Mouse (Mus musculus) neural tube, embryonic 11.5 days (tissue): ENCODE results near the gene Parvg. TPM values are rescaled to one million over a fixed set of nuclear protein-coding genes. Genes with fewer than 3 reads are reported as not detected.

ENCODE experiments used
- ATAC-seq: fragments of 200-750 bp; cut with Nextera tagmentation; 2 replicates; pipeline ENCODE4 v1.8.0; 2017; ENCODE audit warnings: moderate number of reproducible peaks, mild to moderate bottlenecking, moderate TSS enrichment, moderate library complexity; ENCODE audit not compliant: insufficient read depth, low FRiP score, low TSS enrichment
- DNase-seq: peaks from one replicate; pipeline ENCODE4 v3.0.0-alpha.2; 2015; ENCODE audit warnings: low spot score
- H3K27ac ChIP-seq: fragments of 300-500 bp; sonication (generic); 2 replicates; pipeline ENCODE4 v1.5.1; 2014; ENCODE audit warnings: low read depth, mild to moderate bottlenecking, low read length
- H3K27me3 ChIP-seq: fragments of 300-500 bp; sonication (generic); 2 replicates; pipeline ENCODE4 v1.6.1; 2014; ENCODE audit warnings: mild to moderate bottlenecking, low read length, mixed read lengths; ENCODE audit not compliant: control insufficient read depth, insufficient read depth
- H3K36me3 ChIP-seq: fragments of 300-500 bp; sonication (generic); 2 replicates; pipeline ENCODE4 v1.6.1; 2014; ENCODE audit warnings: mild to moderate bottlenecking, low read length, moderate library complexity, mixed read lengths; ENCODE audit not compliant: control insufficient read depth, insufficient read depth
- H3K4me1 ChIP-seq: fragments of 300-500 bp; sonication (generic); 2 replicates; pipeline ENCODE4 v1.6.1; 2014; ENCODE audit warnings: low read length, mixed read lengths; ENCODE audit not compliant: control insufficient read depth, insufficient read depth
- H3K4me2 ChIP-seq: fragments of 300-500 bp; sonication (generic); 2 replicates; pipeline ENCODE4 v1.6.1; 2014; ENCODE audit warnings: low read depth, mild to moderate bottlenecking, moderate library complexity
- H3K4me3 ChIP-seq: fragments of 300-500 bp; sonication (generic); 2 replicates; pipeline ENCODE4 v1.5.1; 2014; ENCODE audit warnings: low read depth, low read length
- H3K9ac ChIP-seq: fragments of 300-500 bp; sonication (generic); 2 replicates; pipeline ENCODE4 v1.6.1; 2014; ENCODE audit warnings: mild to moderate bottlenecking, low read length
- H3K9me3 ChIP-seq: fragments of 300-500 bp; sonication (generic); 2 replicates; pipeline ENCODE4 v1.6.1; 2016; ENCODE audit warnings: low read length; ENCODE audit not compliant: control insufficient read depth
- WGBS: fragments of 180-500 bp; shearing (Covaris S2); extraction: QIAGEN DNeasy Blood & Tissue Kit; methylation state at CpG from one replicate; pipeline ENCODE4 v1.1.7; 2014; 5-methylcytosine and 5-hydroxymethylcytosine counted together
- polyA plus RNA-seq: library from polyadenylated mRNA; unstranded; fragments of >200 nt; fragmentation: Nextera tagmentation; extraction: Ambion mirVana; gene quantifications from 2 replicates; pipeline ENCODE4 v1.2.1, GENCODE M21; 2014

The Parvg gene
- polyA plus RNA-seq, 1 experiment from 2014 or later, result 0.78 TPM

DNA sequence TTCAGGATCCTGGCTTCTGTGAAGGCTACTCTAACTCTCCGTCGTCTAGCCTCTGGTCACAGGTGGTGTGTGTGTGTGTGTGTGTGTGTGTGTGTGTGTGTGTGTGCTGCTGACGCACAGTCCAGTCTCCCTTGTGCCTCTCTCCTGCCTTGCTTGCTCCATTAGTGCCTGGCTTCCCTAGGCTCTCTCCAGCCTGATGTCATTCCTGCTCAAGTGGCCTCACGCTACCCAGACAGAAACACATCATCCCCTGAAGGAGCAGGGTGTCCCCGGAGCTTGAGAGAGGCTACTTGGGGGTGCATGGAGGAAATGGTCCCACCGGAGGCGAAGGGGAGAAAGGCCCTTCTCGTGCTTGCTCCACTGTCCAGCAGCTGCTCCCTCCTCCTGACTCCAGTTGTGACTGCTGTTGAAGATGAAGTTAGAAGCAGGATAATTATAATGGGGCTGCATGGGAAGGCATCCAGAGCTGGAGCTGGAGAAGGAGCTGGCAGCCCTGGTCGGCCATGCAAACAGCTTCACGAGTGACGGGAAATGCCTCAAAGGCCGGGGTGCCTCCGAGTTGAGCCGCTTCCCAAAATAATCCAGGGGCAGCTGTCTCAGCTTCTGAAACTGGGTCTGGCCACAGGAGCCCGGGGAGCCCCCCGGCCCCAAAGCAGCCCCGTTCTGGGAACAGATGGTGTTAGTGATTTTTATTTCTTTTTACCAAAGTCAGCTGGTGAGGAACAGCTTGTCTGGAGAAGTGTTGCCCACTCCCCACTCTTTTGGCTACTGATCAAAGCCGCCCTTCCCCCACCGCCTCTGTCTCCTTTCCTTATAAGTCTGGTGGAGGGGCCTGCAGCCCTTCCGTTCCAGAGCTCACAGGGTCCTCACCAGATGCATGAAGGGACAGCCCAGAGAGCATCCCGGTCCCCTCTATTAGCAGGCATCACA, 28.4 kb downstream of the Parvg start:
- peak; percentile 15 for DNase-seq
- H3K4me1 ChIP-seq, result peaks cover 6% of the 10 kb centered on the region
- no peak overlapping the region for H3K9ac ChIP-seq
- H3K36me3 ChIP-seq, result no peaks in the 10 kb centered on the region
- no peak for ATAC-seq
- H3K4me2 ChIP-seq, result no peak overlapping the region
- 67% methylated on average over 21 of the region's 21 CpGs for WGBS
- H3K27me3 ChIP-seq, result no peaks in the 10 kb centered on the region
- no peak overlapping the region for H3K4me3 ChIP-seq
- no peak overlapping the region for H3K27ac ChIP-seq
- H3K9me3 ChIP-seq, result no peaks in the 10 kb centered on the region

DNA sequence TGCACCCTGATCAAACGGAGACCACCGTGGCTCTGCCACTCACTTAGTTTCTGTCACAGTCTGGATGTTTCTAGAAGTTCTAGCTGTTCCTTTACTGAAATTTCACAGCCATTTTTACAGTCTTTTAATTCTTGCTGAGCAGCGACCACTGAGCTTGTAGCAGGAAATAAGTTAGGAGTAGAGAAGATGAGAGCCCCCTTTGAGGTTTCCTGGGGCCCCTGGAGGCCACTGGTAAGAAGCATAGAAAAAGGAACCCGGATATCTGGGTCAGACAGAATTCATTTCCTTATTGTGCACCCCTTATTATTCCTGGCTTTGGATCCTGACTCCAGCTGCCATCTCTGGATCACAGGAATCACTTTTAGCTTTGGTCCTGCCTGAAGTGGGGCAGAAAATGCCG, 31.3 kb downstream of the Parvg start:
- H3K4me1 ChIP-seq, result peaks cover 3% of the 10 kb centered on the region
- no peak overlapping the region for H3K4me3 ChIP-seq
- H3K27ac ChIP-seq, result no peak overlapping the region
- DNase-seq, result no peak
- WGBS, result 89% methylated on average over 5 of the region's 5 CpGs
- no peaks in the 10 kb centered on the region for H3K27me3 ChIP-seq
- no peaks in the 10 kb centered on the region for H3K9me3 ChIP-seq
- no peak overlapping the region for H3K4me2 ChIP-seq
- no peaks in the 10 kb centered on the region for H3K36me3 ChIP-seq
- H3K9ac ChIP-seq, result no peak overlapping the region
- no peak for ATAC-seq

DNA sequence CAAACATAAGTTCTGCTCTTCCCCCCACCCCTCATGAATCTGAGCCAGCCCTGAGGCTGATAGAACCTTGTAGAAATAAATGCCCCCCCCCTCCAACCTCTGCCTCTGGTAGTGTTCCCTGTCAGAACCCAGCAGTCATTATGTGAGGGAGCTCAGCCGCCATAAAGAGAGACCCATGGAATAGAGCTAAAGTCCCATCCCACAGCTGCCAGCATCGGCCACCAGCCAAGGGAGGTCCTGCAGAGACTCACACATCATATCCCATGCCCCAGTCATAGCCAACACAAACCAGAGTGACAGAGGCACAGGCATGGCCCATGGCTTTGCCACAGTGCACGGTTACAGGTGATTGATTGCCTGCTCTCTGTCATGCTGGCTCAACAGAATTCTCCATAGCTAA, 40.9 kb downstream of the Parvg start:
- H3K4me1 ChIP-seq, result peaks cover 4% of the 10 kb centered on the region; the same call in 1 of the 2 replicates
- H3K4me2 ChIP-seq, result no peak overlapping the region
- no peak overlapping the region for H3K4me3 ChIP-seq
- no peaks in the 10 kb centered on the region for H3K27me3 ChIP-seq
- H3K27ac ChIP-seq, result no peak overlapping the region
- no peak overlapping the region for H3K9ac ChIP-seq
- 73% methylated on average over 3 of the region's 3 CpGs for WGBS
- ATAC-seq (no peak), DNase-seq (no peak)
- H3K9me3 ChIP-seq, result no peaks in the 10 kb centered on the region
- no peaks in the 10 kb centered on the region for H3K36me3 ChIP-seq

DNA sequence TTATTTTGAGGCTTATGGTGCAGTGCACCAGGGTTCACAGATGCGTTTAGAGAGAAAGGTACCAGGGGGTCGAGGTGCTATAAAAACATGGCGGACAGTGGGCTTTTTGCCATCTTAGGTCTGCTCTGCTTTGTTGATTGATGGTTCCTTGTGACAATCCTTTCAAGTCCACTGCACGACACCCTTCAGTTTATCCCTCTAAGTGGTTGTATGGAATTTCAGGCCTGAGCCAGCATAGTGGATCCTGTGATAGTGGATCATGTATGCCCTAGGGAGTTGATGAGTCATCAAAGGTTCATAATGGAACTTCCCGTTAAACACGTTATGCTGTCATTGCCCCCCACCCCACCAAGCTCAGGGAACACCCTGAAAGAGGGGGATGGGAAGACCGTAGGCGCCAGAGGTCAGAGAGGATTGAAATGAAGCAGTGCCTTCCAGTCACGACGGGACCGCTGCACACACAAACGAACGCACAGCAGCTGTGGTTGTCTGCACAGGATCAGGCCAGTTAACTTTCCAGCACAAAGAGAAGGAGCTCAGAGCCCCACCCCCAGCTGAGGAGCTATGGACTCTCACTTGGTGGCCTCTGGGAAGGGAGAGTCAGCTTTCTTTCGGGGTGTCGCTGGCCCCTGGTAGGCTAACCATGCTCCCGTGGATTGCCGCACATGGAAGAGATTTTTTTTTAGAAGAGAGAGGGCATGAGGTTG, 42.0 kb downstream of the Parvg start:
- 76% methylated on average over 17 of the region's 17 CpGs for WGBS
- H3K27ac ChIP-seq, result no peak overlapping the region
- H3K4me3 ChIP-seq, result no peak overlapping the region
- ATAC-seq (no peak), DNase-seq (peak; percentile 32)
- no peaks in the 10 kb centered on the region for H3K4me1 ChIP-seq
- H3K36me3 ChIP-seq, result no peaks in the 10 kb centered on the region
- H3K9me3 ChIP-seq, result no peaks in the 10 kb centered on the region
- no peaks in the 10 kb centered on the region for H3K27me3 ChIP-seq
- H3K9ac ChIP-seq, result no peak overlapping the region
- no peak overlapping the region for H3K4me2 ChIP-seq

DNA sequence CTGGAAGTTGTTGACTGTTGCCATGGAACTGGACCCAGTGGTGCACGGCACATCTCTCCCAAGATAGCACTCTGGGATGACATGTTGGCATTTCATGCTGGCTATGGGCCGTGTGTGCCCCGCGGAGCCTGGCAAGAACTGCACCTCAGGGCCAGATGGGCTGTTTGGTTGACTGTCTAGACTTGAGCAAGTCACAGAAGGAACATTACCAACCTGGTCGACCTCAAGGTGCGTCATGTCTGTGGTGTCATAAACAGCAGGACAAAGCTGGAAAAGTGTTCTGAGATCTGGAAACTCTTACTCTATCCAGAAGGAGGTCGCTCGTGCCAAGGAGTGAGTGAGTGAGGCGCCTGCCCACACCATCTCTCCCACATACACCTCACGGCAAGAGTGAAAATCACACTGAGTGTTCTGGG, 42.8 kb downstream of the Parvg start:
- WGBS, result 85% methylated on average over 10 of the region's 10 CpGs
- no peak overlapping the region for H3K4me2 ChIP-seq
- H3K27ac ChIP-seq, result no peak overlapping the region
- H3K9me3 ChIP-seq, result no peaks in the 10 kb centered on the region
- no peaks in the 10 kb centered on the region for H3K36me3 ChIP-seq
- no peak for DNase-seq
- ATAC-seq, result no peak
- no peak overlapping the region for H3K4me3 ChIP-seq
- H3K4me1 ChIP-seq, result no peaks in the 10 kb centered on the region
- H3K27me3 ChIP-seq, result no peaks in the 10 kb centered on the region
- H3K9ac ChIP-seq, result no peak overlapping the region

DNA sequence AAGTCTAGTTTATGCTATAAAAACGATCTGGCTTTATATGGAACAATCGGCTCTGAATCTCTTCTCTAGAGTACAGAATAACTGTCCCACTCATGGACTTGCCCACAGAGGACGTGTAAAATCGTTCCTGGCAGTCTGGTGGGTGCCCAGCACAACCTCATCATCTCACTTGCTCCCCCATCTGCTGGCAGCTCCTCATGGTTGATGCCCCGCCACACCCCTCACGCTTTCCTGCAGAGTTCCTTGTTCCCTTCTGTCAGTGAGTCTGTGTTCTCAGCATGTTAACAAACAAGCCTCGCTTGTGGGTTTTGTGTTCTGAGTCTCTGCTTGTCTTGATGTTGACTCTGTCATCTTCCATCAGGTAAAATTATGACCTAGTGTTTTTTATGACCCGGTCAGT, 43.6 kb downstream of the Parvg start:
- Histone ChIP-seq H3K27me3 (no peaks in the 10 kb centered on the region), H3K4me2 (no peak overlapping the region), H3K9ac (no peak overlapping the region), H3K9me3 (no peaks in the 10 kb centered on the region), H3K4me3 (no peak overlapping the region), H3K4me1 (no peaks in the 10 kb centered on the region), H3K36me3 (no peaks in the 10 kb centered on the region), H3K27ac (no peak overlapping the region)
- WGBS, result 83% methylated on average over 8 of the region's 8 CpGs
- DNase-seq, result no peak
- ATAC-seq, result no peak

DNA sequence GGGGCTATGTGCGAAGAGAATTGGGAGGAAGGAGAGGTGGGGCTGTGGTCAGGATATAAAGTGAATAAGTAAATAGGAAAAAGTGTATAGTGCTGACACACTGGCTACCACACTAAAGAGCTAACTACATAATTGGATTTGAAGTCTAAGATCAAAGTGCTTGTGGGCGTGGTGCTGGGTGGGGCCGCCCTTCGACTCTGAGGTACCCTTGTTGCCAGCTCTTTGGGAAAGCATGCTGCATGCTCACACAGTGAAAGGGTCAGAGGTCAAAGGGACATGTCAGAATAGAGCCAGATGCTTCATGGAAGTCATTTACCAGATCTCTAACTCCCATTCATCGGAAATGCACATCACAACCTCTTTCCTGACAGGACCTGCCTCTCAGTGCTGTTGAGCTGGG, 49.0 kb downstream of the Parvg start:
- peaks cover 6% of the 10 kb centered on the region; the same call in 1 of the 2 replicates for H3K9me3 ChIP-seq
- no peaks in the 10 kb centered on the region for H3K36me3 ChIP-seq
- no peak overlapping the region for H3K27ac ChIP-seq
- H3K27me3 ChIP-seq, result no peaks in the 10 kb centered on the region
- no peak overlapping the region for H3K4me3 ChIP-seq
- WGBS, result 60% methylated on average over 5 of the region's 5 CpGs
- no peak for DNase-seq
- no peak for ATAC-seq
- H3K9ac ChIP-seq, result no peak overlapping the region
- no peak overlapping the region for H3K4me2 ChIP-seq
- no peaks in the 10 kb centered on the region for H3K4me1 ChIP-seq

DNA sequence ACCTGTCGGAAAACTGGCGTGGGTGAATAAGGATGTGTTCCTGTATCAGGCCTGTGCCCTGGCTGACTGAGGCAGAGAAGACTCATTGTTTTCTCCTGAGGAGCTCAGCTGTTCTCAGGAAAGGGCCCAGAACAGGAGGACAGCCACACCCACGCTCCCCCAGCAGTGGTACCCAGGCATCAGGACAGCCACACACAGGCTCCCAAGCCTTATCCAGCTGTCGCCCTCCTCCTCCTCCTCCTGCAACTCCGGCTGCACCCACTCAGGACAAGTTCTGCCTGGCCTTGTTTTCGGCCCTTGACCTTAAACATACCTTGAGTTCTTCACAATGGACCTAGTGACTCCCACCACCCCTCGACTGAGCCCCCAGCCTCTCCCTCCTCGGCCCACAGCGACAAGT, 54.9 kb downstream of the Parvg start:
- ATAC-seq, result no peak
- peaks cover 6% of the 10 kb centered on the region; the same call in 1 of the 2 replicates for H3K9me3 ChIP-seq
- no peaks in the 10 kb centered on the region for H3K36me3 ChIP-seq
- no peak for DNase-seq
- no peaks in the 10 kb centered on the region for H3K4me1 ChIP-seq
- H3K4me2 ChIP-seq, result no peak overlapping the region
- H3K27ac ChIP-seq, result no peak overlapping the region
- no peak overlapping the region for H3K9ac ChIP-seq
- 88% methylated on average over 9 of the region's 9 CpGs for WGBS
- H3K4me3 ChIP-seq, result no peak overlapping the region
- H3K27me3 ChIP-seq, result no peaks in the 10 kb centered on the region
